Mouse (Mus musculus): ENCODE data around the gene Ggta1. TPM values are rescaled to one million over a fixed set of nuclear protein-coding genes. Genes with fewer than 3 reads are reported as not detected.

The Ggta1 gene
- total and polyA plus RNA-seq, 3 experiments: 40.5 to 55.8 (median 46.9) TPM

GRCm38 (mm10) chr2:35444764-35445262 lies 18.2 kb downstream of the Ggta1 start:
- Histone ChIP-seq H3K9ac (ENCODE audit: insufficient read depth, low read depth) (peak overlapping the region; percentile 57), H3K79me2 (replicated peaks; ENCODE audit: control insufficient read depth, extremely low read depth, insufficient read depth, poor library complexity, severe bottlenecking) (peaks cover 62% of the 10 kb centered on the region), H3K27ac (ENCODE audit: insufficient read depth, low read depth) (peak overlapping the region; percentile 93), H3K4me2 (ENCODE audit: insufficient read depth, low read depth, poor library complexity, severe bottlenecking) (peak overlapping the region; percentile 80), H3K9me3 (replicated peaks; ENCODE audit: low read length) (no peaks in the 10 kb centered on the region), H3K36me3 (replicated peaks in 1 of 2; ENCODE audit: control insufficient read depth in 1 of 2, insufficient read depth in 1 of 2, low read length in 1 of 2) (peaks cover 6 to 34% of the 10 kb centered on the region in 2 experiments), H3K4me3 (replicated peaks in 1 of 3; ENCODE audit: low read depth in 2 of 3, low read length in 2 of 3, poor library complexity in 1 of 3) (peak overlapping the region; percentile 49 to 65 (median 59)), H3K4me1 (ENCODE audit: control insufficient read depth in 1 of 2, insufficient read depth in 2 of 2) (peaks cover 40 to 71% of the 10 kb centered on the region in 2 experiments), H3K27me3 (replicated peaks) (no peaks in the 10 kb centered on the region)
- dilution Hi-C loops (cut with MboI; ENCODE audit: extremely low pct_ligation_motif_present, extremely low pct_unique_long_range_greater_than_20kb, low sequenced_read_pairs) (no loop called here), in situ Hi-C loops (cut with MboI; ENCODE audit: low pct_ligation_motif_present, low pct_unique_long_range_greater_than_20kb, low sequenced_read_pairs) (no loop called here)
- TF ChIP-seq SIN3A (IDR thresholded peaks at IDR 0.05; ENCODE audit: low read length) (0 out of 2 replicates have a peak, but pooled peaks have one; percentile 7), CHD1 (IDR thresholded peaks at IDR 0.05; ENCODE audit: low read depth, low read length) (no peak), ZNF384 (IDR thresholded peaks at IDR 0.05; ENCODE audit: low read depth, low read length) (no peak)
- no peak for DNase-seq (ENCODE audit: extremely low read depth)

DNA sequence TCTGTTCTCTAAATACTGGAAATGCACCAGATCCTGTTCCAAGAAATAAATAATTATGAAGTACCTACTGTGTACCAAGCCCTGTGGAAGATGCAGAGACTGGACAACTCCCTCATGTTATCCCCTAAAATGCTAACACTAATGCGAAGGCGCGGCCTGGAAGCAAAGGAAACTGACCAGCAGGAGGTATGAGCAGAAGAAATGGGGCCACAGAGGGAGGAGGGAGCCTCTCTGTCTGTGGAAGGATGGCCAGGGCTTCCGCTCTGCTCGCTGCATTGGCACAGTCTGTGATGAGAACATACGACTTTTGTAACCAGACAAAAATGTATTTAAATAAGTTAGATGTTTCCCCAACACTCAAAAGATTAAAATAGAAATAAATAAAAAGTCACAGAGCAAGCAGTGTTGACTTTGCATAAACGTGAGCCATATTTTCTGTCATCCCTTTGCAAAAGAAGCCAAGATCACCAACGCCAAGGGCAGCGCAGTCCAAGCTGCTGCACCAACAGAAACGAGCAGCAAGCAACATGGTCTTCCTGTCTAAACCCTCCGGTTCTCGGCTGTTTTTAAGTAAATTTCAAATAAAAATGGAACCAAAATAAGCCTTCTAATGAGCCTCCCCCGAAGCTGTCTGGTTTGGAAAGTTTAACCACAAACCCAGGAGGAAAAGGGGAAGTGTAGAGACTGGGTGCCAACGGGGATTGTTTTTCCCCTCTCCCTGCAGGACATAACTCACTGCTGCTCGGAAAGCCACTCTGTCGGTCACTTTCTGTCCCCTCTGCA lies 18.9 kb downstream of the Ggta1 start:
- Histone ChIP-seq H3K36me3 (replicated peaks in 1 of 2; ENCODE audit: control insufficient read depth in 1 of 2, insufficient read depth in 1 of 2, low read length in 1 of 2) (peaks cover 8 to 37% of the 10 kb centered on the region in 2 experiments), H3K9ac (ENCODE audit: insufficient read depth, low read depth) (peak overlapping the region; percentile 57), H3K4me1 (ENCODE audit: control insufficient read depth in 1 of 2, insufficient read depth in 2 of 2) (peaks cover 36 to 68% of the 10 kb centered on the region in 2 experiments), H3K79me2 (replicated peaks; ENCODE audit: control insufficient read depth, extremely low read depth, insufficient read depth, poor library complexity, severe bottlenecking) (peaks cover 61% of the 10 kb centered on the region), H3K9me3 (replicated peaks; ENCODE audit: low read length) (no peaks in the 10 kb centered on the region), H3K27me3 (replicated peaks) (no peaks in the 10 kb centered on the region), H3K4me2 (ENCODE audit: insufficient read depth, low read depth, poor library complexity, severe bottlenecking) (peak overlapping the region; percentile 80), H3K27ac (ENCODE audit: insufficient read depth, low read depth) (peak overlapping the region; percentile 93), H3K4me3 (replicated peaks in 1 of 3; ENCODE audit: low read depth in 2 of 3, low read length in 2 of 3, poor library complexity in 1 of 3) (peak overlapping the region; percentile 49 to 65 (median 59))
- in situ Hi-C loops (cut with MboI; ENCODE audit: low pct_ligation_motif_present, low pct_unique_long_range_greater_than_20kb, low sequenced_read_pairs): no loop called here
- no peak for DNase-seq (ENCODE audit: extremely low read depth)
- dilution Hi-C loops (cut with MboI; ENCODE audit: extremely low pct_ligation_motif_present, extremely low pct_unique_long_range_greater_than_20kb, low sequenced_read_pairs): no loop called here
- peak; percentile 70 for TF ChIP-seq MXI1 (IDR thresholded peaks at IDR 0.05; ENCODE audit: low read depth, low read length)
- TF ChIP-seq SMC3 (IDR thresholded peaks at IDR 0.05; ENCODE audit: low read depth, low read length): no peak
- TF ChIP-seq SIN3A (IDR thresholded peaks at IDR 0.05; ENCODE audit: low read length): peak; percentile 75
- no peak for TF ChIP-seq USF2 (conservative IDR thresholded peaks at IDR 0.05; ENCODE audit: low read depth, low read length)
- TF ChIP-seq BHLHE40 (IDR thresholded peaks at IDR 0.05; ENCODE audit: low read depth, low read length): peak; percentile 77
- 0 out of 2 replicates have a peak, but pooled peaks have one; percentile 11 for TF ChIP-seq ELF1 (IDR thresholded peaks at IDR 0.05; ENCODE audit: low read depth, low read length)
- 0 out of 2 replicates have a peak, but pooled peaks have one; percentile 19 for TF ChIP-seq POLR2A (IDR thresholded peaks at IDR 0.05; ENCODE audit: low read depth, low read length)
- TF ChIP-seq USF1 (IDR thresholded peaks at IDR 0.05; ENCODE audit: low read depth, low read length): no peak
- no peak for TF ChIP-seq E2F4 (IDR thresholded peaks at IDR 0.05; ENCODE audit: insufficient replicate concordance, low read depth, low read length)
- peak; percentile 36; the same call in 1 of the 2 replicates for TF ChIP-seq TCF12 (IDR thresholded peaks at IDR 0.05; ENCODE audit: low read depth, low read length)
- TF ChIP-seq GABPA (IDR thresholded peaks at IDR 0.05; ENCODE audit: insufficient replicate concordance, low read depth, low read length): no peak
- TF ChIP-seq HCFC1 (IDR thresholded peaks at IDR 0.05; ENCODE audit: low read depth, low read length): 0 out of 2 replicates have a peak, but pooled peaks have one; percentile 15
- TF ChIP-seq MAX (IDR thresholded peaks at IDR 0.05; ENCODE audit: low read length): 0 out of 2 replicates have a peak, but pooled peaks have one; percentile 40
- no peak for TF ChIP-seq NELFE (IDR thresholded peaks at IDR 0.05; ENCODE audit: low read depth, low read length)
- no peak for TF ChIP-seq JUND (conservative IDR thresholded peaks at IDR 0.05; ENCODE audit: low read depth, low read length)
- peak; percentile 37; the same call in 1 of the 2 replicates for TF ChIP-seq UBTF (IDR thresholded peaks at IDR 0.05; ENCODE audit: low read depth, low read length)
- peak; percentile 5; the same call in 1 of the 2 replicates for TF ChIP-seq RCOR1 (conservative IDR thresholded peaks at IDR 0.05; ENCODE audit: low read depth, low read length)
- TF ChIP-seq MAZ (IDR thresholded peaks at IDR 0.05; ENCODE audit: low read depth, low read length): 0 out of 2 replicates have a peak, but pooled peaks have one; percentile 44
- TF ChIP-seq IRF4 (IDR thresholded peaks at IDR 0.05; ENCODE audit: low read depth, low read length): peak; percentile 53; the same call in 1 of the 2 replicates
- no peak for TF ChIP-seq RAD21 (IDR thresholded peaks at IDR 0.05; ENCODE audit: low read depth, low read length)
- TF ChIP-seq ZC3H11A (IDR thresholded peaks at IDR 0.05; ENCODE audit: low read depth, low read length): no peak
- 0 out of 2 replicates have a peak, but pooled peaks have one; percentile 30 for TF ChIP-seq MYC (IDR thresholded peaks at IDR 0.05; ENCODE audit: low read depth, low read length)
- no peak for TF ChIP-seq ZKSCAN1 (IDR thresholded peaks at IDR 0.05; ENCODE audit: borderline replicate concordance, low read depth, low read length)
- no peak for TF ChIP-seq ZMIZ1 (IDR thresholded peaks at IDR 0.05; ENCODE audit: low read depth, low read length)
- TF ChIP-seq PAX5 (IDR thresholded peaks at IDR 0.05; ENCODE audit: low read length): no peak
- no peak for TF ChIP-seq JUN (IDR thresholded peaks at IDR 0.05; ENCODE audit: insufficient read depth, low read depth, low read length)
- no peak for TF ChIP-seq ETS1 (conservative IDR thresholded peaks at IDR 0.05; ENCODE audit: low read depth, low read length)

All from CH12.LX (cell line).